Mouse (Mus musculus): ENCODE measurements around the gene Sds.

DNA sequence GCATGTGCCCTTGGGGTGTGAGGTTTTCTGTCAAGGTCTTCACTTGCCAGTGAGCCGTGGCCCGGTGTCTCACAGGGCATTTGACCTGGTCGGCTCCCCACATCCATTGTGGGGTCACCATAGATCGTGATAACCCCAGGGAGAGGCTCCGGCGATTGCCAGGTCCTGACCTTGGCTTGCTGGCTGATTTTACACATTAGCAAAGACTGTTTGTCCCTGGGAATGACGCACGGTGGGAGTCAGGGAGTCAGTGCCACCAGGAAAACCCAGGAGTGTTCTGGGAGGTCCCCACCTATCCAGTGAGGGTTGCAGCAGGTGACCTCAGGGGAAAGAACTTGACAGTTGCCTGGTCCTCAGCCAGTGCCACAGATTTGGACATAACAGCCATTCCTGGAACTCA, 3.6 kb upstream of the Sds start, which contains the start of gene Sdsl:
- TF ChIP-seq CTCF (conservative IDR thresholded peaks at IDR 0.05; ENCODE audit: insufficient read depth, insufficient read length, low read depth, low read length) (no peak), POLR2A (IDR thresholded peaks at IDR 0.05; ENCODE audit: low read depth, low read length) (no peak)
